Mouse (Mus musculus) erythroblast, embryonic 14.5 days (primary cell): ENCODE data around the gene Cacna2d1.

ENCODE experiments used
- GATA1 ChIP-seq: IDR thresholded peaks from 2 replicates; pipeline ENCODE4 v1.6.1; 2012; ENCODE audit warnings: low read length, inconsistent platforms, mixed read lengths
- TAL1 ChIP-seq: IDR thresholded peaks from 3 replicates; pipeline ENCODE4 v1.6.1; 2012; ENCODE audit warnings: low read length, inconsistent platforms, mixed read lengths

- TF ChIP-seq GATA1 = no peak
- TF ChIP-seq TAL1 = no peak
Observed at GRCm38 (mm10) chr5:15985228-15985858, 50.9 kb downstream of the Cacna2d1 start.
